Mouse (Mus musculus): ENCODE data around the gene Irf2bp2. TPM values are rescaled to one million over a fixed set of nuclear protein-coding genes. Genes with fewer than 3 reads are reported as not detected.

The Irf2bp2 gene
- total and polyA plus RNA-seq, 2 experiments from 2014 or later, result 9.8 to 132 TPM

DNA sequence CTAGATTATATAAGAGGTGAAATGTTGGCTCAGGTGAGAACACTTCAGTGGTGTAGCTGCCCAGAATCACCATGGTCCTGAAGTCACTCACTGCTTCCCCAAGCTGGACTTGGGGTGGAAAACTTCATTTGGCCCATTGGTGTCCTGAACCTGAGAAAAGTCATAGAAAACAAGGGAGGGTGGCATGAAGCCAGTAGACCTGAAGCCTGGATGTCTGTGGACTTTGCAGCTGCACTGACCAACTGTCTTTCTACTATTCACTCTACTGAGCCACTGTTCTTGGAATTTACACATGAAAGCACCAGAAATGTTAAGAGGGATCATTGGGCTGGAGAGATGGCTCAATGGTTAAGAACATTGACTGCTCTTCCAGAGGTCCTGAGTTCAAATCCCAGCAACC, 17.7 kb downstream of the Irf2bp2 start:
- Histone ChIP-seq H3K4me2 (ENCODE audit: low read depth, low read length) (no peak overlapping the region), H3K36me3 (replicated peaks; ENCODE audit: control insufficient read depth, insufficient read depth, low read length) (no peaks in the 10 kb centered on the region), H3K27me3 (ENCODE audit: control insufficient read depth, insufficient read depth, low read length) (no peaks in the 10 kb centered on the region), H3K9me3 (replicated peaks; ENCODE audit: control insufficient read depth, low read length) (no peaks in the 10 kb centered on the region), H3K4me1 (ENCODE audit: control insufficient read depth, insufficient read depth) (peaks cover 5% of the 10 kb centered on the region; the same call in 1 of the 2 replicates), H3K4me3 (ENCODE audit: low read depth, low read length) (no peak overlapping the region), H3K27ac (ENCODE audit: low read depth) (no peak overlapping the region), H3K9ac (replicated peaks; ENCODE audit: low read depth, low read length) (no peak overlapping the region)
- TF ChIP-seq EP300 (IDR thresholded peaks at IDR 0.05; ENCODE audit: low read depth), result no peak
- no peak for TF ChIP-seq CTCF (IDR thresholded peaks at IDR 0.05; ENCODE audit: low read depth)
- DNase-seq (ENCODE audit: low spot score) (no peak), ATAC-seq (ENCODE audit: insufficient read depth, low read depth) (no peak)

DNA sequence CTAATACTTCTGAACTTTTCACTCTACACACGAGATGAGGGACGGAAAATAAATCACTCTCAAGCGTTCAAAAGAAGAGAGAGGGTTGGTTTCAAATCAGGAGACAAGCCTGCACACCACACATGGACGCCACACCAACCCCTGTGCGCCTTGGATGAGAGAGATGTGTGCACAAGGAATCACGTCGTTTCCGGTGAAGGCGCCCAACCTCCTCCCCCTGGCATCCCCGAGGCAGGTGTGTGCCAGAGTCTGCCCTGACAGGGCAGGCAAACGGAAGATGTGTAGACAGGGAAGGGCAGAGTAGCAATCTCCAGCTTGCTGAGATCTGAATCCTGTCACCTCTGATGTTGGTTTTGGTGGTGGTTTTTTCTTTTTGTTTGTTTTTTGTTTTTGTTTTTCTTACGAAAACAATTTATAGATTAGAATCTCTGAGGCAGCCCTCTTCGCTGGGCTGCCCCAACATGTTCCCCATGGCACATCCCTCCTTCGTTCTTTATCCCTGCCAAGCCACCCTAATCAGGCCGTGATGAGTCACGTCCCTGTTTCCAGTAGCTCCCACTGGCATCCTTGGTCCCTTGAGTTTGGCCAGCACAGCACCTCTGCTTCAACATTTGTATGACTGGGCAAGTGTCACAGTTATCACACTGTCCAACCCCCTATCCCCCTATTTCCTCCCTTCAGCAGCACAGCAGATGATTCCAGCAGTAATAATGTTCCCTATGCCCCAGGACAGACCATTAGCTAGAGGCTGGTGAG, 18.7 kb downstream of the Irf2bp2 start:
- Histone ChIP-seq H3K4me3 (ENCODE audit: low read depth, low read length) (no peak overlapping the region), H3K4me1 (ENCODE audit: control insufficient read depth, insufficient read depth) (peaks cover 7% of the 10 kb centered on the region; the same call in 1 of the 2 replicates), H3K4me2 (ENCODE audit: low read depth, low read length) (no peak overlapping the region), H3K27me3 (ENCODE audit: control insufficient read depth, insufficient read depth, low read length) (no peaks in the 10 kb centered on the region), H3K9me3 (replicated peaks; ENCODE audit: control insufficient read depth, low read length) (no peaks in the 10 kb centered on the region), H3K36me3 (replicated peaks; ENCODE audit: control insufficient read depth, insufficient read depth, low read length) (no peaks in the 10 kb centered on the region), H3K9ac (replicated peaks; ENCODE audit: low read depth, low read length) (no peak overlapping the region), H3K27ac (ENCODE audit: low read depth) (no peak overlapping the region)
- TF ChIP-seq EP300 (IDR thresholded peaks at IDR 0.05; ENCODE audit: low read depth) (no peak), CTCF (IDR thresholded peaks at IDR 0.05; ENCODE audit: low read depth) (no peak)
- WGBS, result 82% methylated on average over 16 of the region's 16 CpGs
- ATAC-seq (ENCODE audit: insufficient read depth, low read depth) (no peak), DNase-seq (ENCODE audit: low spot score) (no peak)

DNA sequence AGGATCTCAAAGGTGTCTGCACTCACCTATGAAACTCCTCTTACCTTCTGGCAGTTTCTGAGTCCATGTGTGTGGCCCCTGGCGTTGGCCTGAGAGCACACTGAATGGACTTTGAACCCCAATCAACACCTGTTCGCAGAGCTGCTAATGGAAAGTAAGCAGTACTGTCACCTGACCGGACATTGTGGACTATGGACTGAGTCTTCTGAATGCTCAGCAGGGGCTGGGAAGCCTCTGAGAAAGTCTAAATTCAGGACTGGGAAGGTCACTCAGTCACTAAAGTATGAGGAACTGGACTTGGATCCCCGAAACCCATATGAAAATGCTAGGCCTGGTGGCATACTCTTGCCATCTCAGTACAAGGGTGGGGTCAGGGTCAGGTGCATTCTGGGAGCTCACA, 19.9 kb downstream of the Irf2bp2 start:
- H3K9me3 ChIP-seq (replicated peaks; ENCODE audit: control insufficient read depth, low read length), result no peaks in the 10 kb centered on the region
- no peak overlapping the region for H3K4me3 ChIP-seq (ENCODE audit: low read depth, low read length)
- DNase-seq (ENCODE audit: low spot score), result no peak
- TF ChIP-seq CTCF (IDR thresholded peaks at IDR 0.05; ENCODE audit: low read depth) (no peak), EP300 (IDR thresholded peaks at IDR 0.05; ENCODE audit: low read depth) (no peak)
- no peak overlapping the region for H3K4me2 ChIP-seq (ENCODE audit: low read depth, low read length)
- WGBS, result 87% methylated on average over 4 of the region's 4 CpGs
- no peak overlapping the region for H3K27ac ChIP-seq (ENCODE audit: low read depth)
- H3K36me3 ChIP-seq (replicated peaks; ENCODE audit: control insufficient read depth, insufficient read depth, low read length), result no peaks in the 10 kb centered on the region
- H3K27me3 ChIP-seq (ENCODE audit: control insufficient read depth, insufficient read depth, low read length), result no peaks in the 10 kb centered on the region
- no peak overlapping the region for H3K9ac ChIP-seq (replicated peaks; ENCODE audit: low read depth, low read length)
- no peak for ATAC-seq (ENCODE audit: insufficient read depth, low read depth)
- H3K4me1 ChIP-seq (ENCODE audit: control insufficient read depth, insufficient read depth), result peaks cover 18% of the 10 kb centered on the region; the same call in 1 of the 2 replicates

DNA sequence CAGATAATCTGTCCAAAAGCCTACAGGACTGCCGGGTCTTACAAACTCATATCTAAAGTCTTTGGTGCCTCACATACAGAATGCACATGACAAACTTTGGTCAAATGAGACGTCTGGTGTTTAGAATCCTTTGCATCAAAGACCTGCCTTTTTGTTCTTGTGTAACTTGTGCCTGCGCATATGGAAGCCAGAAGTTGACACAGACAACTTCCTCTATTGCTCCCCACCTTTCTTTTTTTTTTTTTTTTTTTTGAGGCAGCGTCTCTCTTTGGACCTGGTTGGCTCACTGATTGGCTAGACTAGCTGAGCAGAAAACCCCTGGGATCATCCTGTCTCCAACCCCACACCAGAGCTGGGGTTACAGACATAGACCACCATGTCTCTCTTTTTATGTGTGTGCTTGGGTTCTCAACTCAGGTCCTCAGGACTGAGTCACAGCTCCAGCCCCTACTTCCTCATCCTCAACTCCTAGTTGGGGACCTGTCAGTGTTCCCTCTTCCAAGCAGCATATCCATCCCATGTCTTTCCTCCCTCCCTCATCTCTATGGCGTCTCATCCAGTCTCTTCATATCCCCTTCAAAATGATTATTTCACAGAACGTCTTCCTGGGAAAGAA, 20.6 kb downstream of the Irf2bp2 start:
- no peak for DNase-seq (ENCODE audit: low spot score)
- H3K36me3 ChIP-seq (replicated peaks; ENCODE audit: control insufficient read depth, insufficient read depth, low read length), result no peaks in the 10 kb centered on the region
- WGBS, result 84% methylated on average over 6 of the region's 6 CpGs
- H3K27me3 ChIP-seq (ENCODE audit: control insufficient read depth, insufficient read depth, low read length), result no peaks in the 10 kb centered on the region
- no peak overlapping the region for H3K4me2 ChIP-seq (ENCODE audit: low read depth, low read length)
- peaks cover 21% of the 10 kb centered on the region for H3K4me1 ChIP-seq (ENCODE audit: control insufficient read depth, insufficient read depth)
- TF ChIP-seq CTCF (IDR thresholded peaks at IDR 0.05; ENCODE audit: low read depth) (no peak), EP300 (IDR thresholded peaks at IDR 0.05; ENCODE audit: low read depth) (no peak)
- no peak overlapping the region for H3K4me3 ChIP-seq (ENCODE audit: low read depth, low read length)
- H3K27ac ChIP-seq (ENCODE audit: low read depth), result no peak overlapping the region
- H3K9ac ChIP-seq (replicated peaks; ENCODE audit: low read depth, low read length), result no peak overlapping the region
- ATAC-seq (ENCODE audit: insufficient read depth, low read depth), result no peak
- H3K9me3 ChIP-seq (replicated peaks; ENCODE audit: control insufficient read depth, low read length), result no peaks in the 10 kb centered on the region

DNA sequence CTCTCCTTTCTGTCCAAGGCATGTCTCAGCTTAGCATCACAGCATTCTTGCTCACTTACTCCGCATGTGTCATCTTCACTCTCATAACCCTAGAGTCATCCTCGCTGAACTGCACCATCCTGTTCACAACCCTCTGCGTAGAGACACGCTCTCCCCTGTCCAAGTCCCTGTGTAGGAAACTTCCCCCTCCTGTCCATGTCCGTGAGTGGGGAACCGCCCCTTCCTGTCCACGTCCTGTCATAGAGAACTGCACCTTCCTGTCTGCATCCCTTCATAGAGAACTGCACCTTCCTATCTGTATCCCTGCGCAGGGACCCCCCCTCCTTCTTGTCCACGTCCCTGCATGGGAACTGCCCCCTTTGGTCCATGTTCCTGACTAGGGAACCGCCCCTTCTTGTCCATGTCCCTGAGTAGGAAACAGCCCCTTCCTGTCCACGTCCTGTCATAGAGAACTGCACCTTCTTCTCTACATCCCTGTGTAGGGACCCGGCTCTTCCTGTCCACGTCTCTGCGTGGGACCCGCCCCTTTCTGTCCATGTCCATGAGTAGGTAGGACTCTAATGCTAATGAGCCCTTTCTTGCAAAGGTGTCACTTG, 22.6 kb downstream of the Irf2bp2 start:
- peaks cover 38% of the 10 kb centered on the region for H3K4me1 ChIP-seq (ENCODE audit: control insufficient read depth, insufficient read depth)
- TF ChIP-seq EP300 (IDR thresholded peaks at IDR 0.05; ENCODE audit: low read depth) (no peak), CTCF (IDR thresholded peaks at IDR 0.05; ENCODE audit: low read depth) (no peak)
- H3K4me2 ChIP-seq (ENCODE audit: low read depth, low read length), result no peak overlapping the region
- no peaks in the 10 kb centered on the region for H3K27me3 ChIP-seq (ENCODE audit: control insufficient read depth, insufficient read depth, low read length)
- no peaks in the 10 kb centered on the region for H3K36me3 ChIP-seq (replicated peaks; ENCODE audit: control insufficient read depth, insufficient read depth, low read length)
- ATAC-seq (ENCODE audit: insufficient read depth, low read depth) (no peak), DNase-seq (ENCODE audit: low spot score) (no peak)
- 65% methylated on average over 15 of the region's 15 CpGs for WGBS
- H3K4me3 ChIP-seq (ENCODE audit: low read depth, low read length), result no peak overlapping the region
- H3K27ac ChIP-seq (ENCODE audit: low read depth), result no peak overlapping the region
- H3K9me3 ChIP-seq (replicated peaks; ENCODE audit: control insufficient read depth, low read length), result no peaks in the 10 kb centered on the region
- no peak overlapping the region for H3K9ac ChIP-seq (replicated peaks; ENCODE audit: low read depth, low read length)

All from heart, postnatal 0 days (tissue).